Mouse (Mus musculus): Measurements from ENCODE around the gene Megf11. TPM values are rescaled to one million over a fixed set of nuclear protein-coding genes. Genes with fewer than 3 reads are reported as not detected.

The Megf11 gene
- total RNA-seq, 2 experiments from 2014 or later = 0.96 to 2.0 TPM

DNA sequence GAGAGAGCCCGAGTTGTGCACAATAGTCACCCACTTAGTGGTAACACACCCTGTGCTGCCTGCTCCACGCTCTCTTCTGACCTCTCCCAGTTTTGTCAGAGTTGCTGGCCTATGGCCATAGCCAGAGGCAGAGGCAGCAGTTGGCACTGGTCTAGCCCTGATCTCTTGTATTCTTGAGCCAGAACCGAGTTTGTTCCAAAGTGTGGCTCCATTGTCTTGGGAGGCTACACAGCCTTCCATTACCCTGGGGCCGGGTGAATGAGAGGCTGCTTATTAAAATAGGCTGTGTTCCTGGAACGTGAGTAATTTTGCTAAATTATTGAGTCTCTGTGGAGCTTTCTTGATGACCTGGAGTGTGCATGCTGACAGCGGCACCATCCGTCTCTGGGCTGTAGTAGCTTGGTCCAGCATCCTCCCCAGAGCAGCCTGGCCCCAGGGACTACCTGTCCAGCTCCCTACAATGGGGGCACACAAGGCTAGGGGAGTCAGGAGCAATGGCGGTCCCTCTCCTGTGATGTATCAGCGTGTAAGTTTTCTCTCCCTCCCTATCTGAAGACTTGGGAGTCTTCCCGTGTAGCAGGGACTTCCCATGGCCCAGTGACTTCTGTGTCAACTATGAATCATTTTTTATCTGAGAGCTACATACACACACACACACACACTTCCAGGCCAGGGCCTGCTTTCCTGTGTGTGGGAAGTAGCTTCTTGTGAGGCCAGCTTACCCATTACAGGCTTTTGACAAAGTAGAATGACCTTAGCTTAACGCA lies 121.2 kb downstream of the Megf11 start:
- intact Hi-C loops (cut with DNase I) = no loop called here
- no peak for DNase-seq (ENCODE audit: low spot score)

DNA sequence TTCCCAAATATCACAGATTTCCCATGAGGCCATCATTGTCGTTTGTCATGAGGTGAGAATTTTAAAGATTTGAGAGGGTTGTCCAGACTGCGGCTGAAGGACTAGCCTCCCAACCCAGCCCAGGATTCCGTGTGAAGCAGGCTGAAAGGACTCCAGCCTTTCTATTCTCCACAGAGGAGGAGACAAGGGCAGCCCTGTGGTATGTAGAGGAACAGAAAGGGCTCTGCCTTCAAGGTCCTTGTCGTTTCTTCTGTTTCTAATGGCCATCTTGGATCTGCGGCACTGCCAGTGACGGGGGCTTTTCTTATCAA lies 121.7 kb downstream of the Megf11 start:
- DNase-seq (ENCODE audit: low spot score) = no peak
- intact Hi-C loops (cut with DNase I) = no loop called here

DNA sequence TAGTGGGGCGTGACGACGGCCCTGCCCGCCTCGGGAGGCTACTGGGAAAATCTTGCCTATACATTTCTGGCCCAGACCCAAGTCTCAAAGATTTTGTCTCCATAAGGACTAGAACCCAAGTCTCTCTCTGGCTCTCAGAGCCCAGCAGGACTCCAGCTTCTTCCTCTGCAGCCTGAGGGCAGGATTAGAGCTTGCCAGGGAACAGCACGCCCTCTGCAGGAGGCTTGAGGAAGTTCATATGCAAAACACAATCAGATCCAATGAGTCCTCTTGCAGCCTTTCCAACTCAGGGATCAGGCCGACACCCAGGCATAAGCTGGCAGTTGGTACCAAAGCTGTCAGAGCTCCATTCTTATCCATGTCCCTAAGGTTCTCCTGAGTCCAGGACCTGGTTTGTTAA lies 122.6 kb downstream of the Megf11 start:
- DNase-seq (ENCODE audit: low spot score) = no peak
- intact Hi-C loops (cut with DNase I) = no loop called here

DNA sequence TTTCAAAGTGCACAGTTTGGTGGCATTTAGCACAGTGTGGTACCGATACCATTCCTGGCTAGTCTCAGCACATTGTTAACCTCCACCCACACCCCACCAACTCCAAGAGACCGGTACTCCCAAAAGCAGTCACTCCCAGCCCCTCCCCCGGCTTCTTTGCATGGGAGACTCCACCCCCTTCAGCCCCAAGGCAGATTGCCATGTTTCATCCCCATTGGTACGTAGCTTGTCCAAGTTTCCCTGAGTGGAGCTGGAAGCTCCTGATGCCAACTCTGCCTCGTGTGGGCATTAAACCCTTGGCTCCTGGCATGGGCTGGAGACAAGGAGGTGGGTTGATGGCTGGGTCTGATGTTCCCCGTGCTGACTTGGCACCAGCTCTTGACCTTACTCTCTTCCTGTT lies 129.4 kb downstream of the Megf11 start:
- DNase-seq (ENCODE audit: low spot score) = no peak
- intact Hi-C loops (cut with DNase I) = no loop called here

DNA sequence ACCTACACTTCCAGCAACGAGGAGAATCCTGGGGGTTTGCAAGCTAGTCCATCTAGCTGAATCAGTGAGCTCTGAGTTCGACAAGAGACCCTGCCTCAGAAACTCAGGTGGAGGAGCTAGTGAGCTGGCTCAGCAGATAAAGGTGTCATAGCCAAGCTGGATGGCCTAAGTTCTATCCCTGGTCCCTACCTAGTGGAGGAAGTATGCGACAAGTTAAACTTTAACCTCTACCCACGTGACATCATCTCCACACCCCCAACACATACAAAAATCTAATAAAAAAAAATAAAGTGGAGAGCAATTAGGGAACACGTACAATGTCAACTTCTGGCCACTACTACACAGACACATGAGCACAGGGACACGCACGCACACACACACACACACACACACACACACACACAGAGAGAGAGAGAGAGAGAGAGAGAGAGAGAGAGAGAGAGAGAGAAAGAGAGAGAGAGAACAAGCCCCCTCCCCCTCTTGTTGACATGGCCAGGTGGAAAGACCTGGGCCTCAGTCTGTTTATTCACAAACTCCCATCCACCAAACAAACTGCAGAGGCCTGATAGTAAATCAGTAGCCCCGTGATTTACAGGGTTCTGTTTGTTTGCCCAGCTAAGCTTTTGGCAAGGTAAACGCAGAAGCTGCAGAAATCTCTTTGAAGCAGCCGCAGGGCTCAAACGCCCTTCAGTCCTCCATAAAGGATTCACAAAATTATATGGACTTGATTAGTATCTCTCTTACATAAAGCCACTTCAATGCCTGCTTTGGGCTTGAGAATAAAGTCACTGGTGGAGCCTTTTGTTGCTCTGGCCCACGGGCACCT lies 134.7 kb downstream of the Megf11 start:
- intact Hi-C loops (cut with DNase I) = no loop called here
- no peak for DNase-seq (ENCODE audit: low spot score)

DNA sequence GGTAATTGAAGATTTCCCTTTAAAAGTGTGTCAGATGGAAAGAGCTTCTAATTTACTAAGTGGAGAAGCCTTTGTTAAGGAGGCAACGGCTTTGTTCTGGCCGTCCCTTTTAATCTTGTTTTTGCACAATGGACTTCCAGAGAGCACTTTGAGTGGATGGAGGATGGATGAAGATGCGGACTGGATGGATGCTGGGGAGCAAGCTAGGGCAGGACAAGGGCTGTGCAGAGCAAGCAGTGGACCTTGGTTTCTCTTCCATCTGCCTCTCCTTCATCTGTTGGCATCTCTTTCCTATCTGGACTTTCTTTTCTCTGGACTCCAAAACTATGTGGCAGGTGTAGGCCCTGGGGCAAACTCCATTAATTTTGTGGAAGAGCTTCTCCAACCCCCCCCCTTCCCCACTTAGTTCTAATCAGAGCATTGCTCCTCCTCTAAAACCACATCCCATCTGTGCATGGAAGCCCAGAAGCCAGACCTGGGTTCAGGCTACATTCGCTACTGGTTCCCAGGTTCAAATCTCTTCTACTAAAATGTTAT lies 135.4 kb downstream of the Megf11 start:
- no peak for DNase-seq (ENCODE audit: low spot score)
- intact Hi-C loops (cut with DNase I) = no loop called here

DNA sequence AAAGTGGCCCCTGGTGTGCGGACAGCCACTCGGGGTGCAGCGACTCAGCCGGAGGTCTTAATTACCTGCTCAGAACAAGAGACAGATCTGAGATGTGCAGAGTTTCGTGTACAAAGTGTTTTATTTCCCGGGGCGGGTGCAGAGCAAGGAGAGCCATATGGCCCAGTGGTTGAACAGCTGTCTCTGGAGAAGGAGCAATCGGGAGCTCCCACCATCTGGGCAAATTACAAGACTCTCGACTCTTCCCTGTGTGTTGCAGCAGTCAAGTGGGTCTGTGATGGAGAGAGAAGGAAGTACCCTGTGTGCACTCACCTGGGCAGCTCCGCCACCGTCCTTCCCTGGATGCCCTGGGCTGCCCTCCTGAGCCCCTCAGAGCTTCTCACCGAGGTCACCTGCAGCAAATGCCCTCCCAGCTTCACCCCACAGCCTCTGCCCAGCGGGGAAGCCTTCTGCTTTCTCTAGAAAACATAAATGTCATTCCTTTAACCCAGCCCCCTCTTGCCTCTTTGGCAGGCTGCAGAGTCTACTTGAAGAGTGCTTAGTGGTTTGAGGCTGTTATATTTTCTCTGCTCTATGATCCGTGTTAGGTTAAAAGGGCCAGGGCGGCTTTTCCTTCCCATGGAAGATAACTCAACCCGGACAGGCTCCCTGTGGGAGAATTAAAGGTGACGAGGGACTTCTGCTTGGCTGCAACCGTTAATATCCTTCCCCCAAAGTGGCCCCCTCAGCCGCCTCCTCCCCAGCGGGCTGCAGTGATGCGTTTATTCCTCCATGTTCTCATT lies 138.0 kb downstream of the Megf11 start:
- intact Hi-C loops (cut with DNase I) = no loop called here

DNA sequence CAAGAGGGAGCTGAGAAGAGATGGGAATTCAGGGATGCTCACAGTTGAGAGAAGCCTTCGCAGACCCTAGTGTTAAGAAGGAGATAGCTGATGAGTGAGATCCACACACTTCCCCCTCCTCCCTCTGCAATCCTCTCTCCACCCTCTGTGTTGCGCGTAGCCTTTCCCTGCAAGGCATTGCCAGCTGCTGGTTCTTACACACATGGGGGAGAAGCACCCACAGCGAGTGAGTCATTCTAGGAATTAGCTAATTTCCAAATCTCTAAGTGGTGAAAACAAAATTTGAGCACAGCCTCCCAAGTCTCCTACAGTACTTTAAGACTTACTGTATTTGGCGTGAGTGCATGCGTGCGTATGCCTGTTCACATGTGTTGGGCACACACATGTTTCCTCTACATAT lies 142.6 kb downstream of the Megf11 start:
- intact Hi-C loops (cut with DNase I) = no loop called here
- DNase-seq (ENCODE audit: low spot score) = no peak

More for the DNA sequence above, 138.0 kb downstream of the Megf11 start:
- no peak for DNase-seq (ENCODE audit: low spot score)

DNA sequence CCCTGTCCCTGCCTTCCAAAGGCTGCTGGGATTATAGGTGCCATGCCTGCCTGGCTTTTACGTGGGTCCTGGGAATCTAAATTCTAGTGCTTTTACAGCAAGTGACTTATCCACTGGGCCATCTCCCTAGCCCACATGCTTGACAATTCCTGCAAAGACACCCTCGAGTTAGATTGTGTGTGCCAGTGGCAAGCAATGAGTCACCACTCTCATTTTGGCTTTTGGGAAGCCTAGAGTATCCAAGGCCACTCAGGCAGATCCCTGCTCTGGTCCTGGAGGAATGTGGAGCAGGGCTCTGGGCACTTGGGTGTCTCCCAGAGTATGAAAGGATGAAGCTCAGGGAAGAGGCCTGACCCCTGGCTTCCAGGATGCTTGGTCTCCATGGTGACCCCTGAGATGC lies 143.2 kb downstream of the Megf11 start:
- intact Hi-C loops (cut with DNase I) = no loop called here
- no peak for DNase-seq (ENCODE audit: low spot score)

DNA sequence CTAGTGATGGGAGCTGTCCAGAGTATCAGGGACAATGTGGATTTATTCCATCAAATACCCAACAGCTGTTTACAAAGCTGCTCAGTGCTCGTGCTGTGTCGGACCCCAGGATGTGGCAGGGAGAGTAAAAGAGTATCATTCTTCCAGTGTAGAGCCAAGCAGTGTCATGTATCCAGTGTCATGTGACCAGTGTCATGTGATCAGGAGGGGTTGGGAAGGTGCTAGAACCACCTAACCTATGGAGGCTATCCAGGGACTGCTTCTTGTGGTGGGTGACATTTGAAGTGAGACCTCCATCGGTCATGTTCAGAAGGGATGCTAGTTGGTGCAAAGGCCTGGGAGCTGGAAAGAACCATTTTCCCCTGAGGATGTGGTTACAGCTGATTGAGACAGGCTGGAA lies 146.5 kb downstream of the Megf11 start:
- intact Hi-C loops (cut with DNase I) = no loop called here
- no peak for DNase-seq (ENCODE audit: low spot score)

DNA sequence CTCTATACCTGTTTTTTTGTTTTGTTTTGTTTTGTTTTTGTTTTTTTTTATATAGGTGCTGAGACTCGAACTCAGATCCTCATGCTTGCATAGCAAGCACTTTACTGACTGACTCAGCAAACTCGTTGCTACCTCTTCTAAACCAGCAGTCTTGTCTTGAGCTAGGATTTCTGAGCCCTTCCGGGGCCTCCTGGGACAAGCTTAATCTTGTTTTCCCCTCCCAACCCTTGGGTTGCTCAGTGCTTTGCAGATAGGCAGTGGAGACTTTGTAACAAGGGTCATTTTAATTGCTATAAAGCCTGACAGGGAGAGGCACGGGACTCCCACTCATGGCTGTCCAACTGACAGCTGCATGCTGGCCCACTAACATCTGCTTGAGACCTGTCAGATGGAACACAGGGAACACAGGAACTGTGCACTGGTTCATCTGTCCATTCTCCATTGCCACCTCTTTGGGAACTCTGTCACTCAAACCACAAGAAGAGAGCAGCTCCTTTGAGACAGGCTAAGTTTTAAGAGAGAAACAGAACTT lies 147.4 kb downstream of the Megf11 start:
- intact Hi-C loops (cut with DNase I) = no loop called here
- no peak for DNase-seq (ENCODE audit: low spot score)

DNA sequence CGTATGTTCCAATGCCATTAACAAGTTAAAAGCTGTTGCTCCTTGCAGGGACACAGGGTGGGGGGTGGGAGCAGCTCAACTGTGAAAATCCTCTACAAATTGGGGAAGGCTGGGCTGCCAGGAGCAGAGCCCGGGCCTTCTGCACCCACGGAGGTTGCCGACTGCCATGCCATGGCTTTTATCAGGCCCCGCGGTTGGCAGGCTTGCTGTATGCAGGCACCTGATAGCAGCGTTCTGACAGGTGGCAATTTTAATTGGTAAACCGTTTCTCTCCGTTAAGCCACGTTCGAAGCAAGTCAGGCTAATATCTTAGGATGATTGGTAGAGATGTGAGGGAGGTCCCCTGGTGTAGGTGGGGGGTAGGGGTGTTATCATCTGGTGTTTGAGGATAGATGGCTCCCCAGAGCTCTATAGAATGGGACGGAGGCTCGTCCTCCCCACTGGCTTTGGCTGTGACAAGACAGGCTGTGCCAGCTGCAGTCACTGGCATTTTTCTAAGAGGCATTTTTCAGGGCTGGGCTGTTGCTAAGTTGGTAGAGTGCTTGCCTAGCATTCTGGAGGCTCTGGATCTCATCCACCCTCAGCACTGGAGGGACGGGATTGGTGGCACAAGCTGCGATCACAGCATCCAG lies 148.2 kb downstream of the Megf11 start:
- no peak for DNase-seq (ENCODE audit: low spot score)
- intact Hi-C loops (cut with DNase I) = no loop called here

DNA sequence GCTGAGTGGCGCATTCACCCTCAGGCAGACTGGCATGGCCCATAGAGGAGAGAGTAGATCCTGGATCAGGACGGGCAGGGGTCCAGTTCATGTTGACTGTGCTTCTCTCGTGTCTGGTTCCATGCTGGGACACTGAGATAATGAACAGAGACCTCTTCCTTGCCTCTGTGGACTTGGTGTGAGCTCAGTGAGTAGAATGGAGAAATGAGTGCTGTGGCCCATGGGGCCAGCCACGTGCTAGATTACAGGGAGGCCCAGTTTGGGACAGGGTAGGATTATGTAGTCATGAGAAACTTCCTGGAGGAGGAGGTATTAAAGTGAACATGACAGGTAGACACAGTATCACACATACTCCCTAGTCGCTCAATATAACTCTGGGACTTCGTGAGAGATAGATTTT lies 148.9 kb downstream of the Megf11 start:
- intact Hi-C loops (cut with DNase I) = no loop called here
- DNase-seq (ENCODE audit: low spot score) = no peak

DNA sequence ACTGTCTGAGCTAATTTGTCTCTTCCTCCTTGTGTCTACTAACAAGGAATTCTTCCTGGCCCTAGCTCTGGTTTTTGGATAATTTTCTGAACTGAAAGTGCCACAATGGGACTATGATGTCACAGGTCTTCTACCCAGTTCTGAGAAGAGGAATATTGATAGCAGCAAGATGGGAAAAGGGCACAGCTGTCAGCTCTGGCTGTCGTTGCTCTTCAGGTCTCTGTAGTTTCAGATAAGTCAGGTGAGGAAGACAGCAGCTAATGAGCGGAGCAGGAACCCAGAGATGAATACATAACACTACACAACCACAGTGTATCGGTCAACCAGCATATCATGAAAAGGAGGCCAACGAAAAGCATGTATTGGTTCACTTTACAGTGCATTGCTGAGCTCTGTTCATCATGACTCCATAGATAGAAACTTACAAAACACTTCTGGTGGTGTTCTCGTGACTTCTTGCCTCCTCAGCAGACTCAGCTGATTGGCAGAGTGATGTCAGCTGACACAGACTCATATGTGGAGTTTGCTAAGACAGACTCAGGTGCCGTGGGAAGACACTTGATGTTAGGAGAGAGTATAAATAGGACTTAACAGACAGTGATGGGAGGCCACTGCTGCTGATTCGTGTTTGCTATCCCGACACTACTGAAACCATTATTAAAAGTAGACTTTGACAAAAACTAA lies 149.6 kb downstream of the Megf11 start:
- DNase-seq (ENCODE audit: low spot score) = no peak
- intact Hi-C loops (cut with DNase I) = no loop called here

DNA sequence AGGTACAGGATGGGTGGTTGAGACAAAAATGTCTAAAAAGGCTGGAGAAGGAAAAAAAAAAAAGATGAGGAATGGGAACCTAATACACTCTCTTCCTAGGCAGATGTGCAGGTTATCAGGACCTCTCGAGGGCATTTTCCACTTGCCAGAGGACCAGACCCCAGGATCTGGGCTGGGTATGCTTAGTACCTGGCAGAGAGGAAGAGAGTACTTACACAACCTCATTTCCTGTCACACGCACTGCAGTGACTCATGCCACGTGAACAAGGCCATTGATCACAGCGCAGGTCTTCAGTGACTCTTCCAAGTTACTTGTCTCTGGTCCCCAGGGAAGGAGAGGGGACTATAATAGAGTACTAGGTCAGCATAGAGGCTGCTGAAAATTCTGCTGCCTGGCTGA lies 152.4 kb downstream of the Megf11 start:
- no peak for DNase-seq (ENCODE audit: low spot score)
- intact Hi-C loops (cut with DNase I) = no loop called here

DNA sequence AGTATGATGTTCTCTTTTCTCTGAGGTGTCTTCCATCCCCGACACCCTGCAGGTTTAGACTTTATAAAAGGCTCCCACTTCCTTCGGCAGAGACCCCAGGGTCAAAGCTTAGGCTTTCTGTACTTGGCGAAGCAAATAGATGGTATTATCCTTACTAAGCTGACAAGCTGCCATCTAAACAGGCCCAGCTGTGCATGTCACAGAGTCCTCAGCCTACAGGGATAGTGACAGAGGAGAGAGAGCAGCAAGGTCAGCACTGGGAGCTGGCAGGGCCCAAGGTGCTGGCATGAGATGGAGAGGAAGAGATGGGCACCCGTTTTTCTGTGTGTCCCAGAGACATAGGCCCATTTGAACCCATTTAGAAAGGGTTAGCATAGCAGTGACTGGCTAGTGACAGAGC lies 156.8 kb downstream of the Megf11 start:
- intact Hi-C loops (cut with DNase I) = no loop called here
- no peak for DNase-seq (ENCODE audit: low spot score)

DNA sequence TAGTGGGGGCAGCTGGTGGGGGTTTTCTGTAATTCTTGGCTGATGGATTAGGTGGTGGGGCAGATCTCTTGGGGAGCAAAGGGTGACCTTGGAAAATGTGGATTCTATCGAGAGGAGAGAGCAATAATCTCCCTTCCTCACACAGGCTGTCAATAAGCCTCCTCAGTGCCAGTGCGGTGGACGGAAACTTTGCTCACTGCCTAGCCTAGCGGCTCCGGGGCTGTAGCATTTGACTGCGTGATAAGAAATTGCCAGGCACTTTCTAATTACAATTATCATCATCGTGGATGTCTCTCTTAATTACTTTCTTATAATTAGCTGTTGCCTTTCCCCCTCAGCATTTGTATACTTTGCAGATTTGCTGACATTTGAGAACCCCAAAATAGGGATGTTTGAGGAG lies 157.7 kb downstream of the Megf11 start:
- intact Hi-C loops (cut with DNase I) = no loop called here
- DNase-seq (ENCODE audit: low spot score) = no peak

DNA sequence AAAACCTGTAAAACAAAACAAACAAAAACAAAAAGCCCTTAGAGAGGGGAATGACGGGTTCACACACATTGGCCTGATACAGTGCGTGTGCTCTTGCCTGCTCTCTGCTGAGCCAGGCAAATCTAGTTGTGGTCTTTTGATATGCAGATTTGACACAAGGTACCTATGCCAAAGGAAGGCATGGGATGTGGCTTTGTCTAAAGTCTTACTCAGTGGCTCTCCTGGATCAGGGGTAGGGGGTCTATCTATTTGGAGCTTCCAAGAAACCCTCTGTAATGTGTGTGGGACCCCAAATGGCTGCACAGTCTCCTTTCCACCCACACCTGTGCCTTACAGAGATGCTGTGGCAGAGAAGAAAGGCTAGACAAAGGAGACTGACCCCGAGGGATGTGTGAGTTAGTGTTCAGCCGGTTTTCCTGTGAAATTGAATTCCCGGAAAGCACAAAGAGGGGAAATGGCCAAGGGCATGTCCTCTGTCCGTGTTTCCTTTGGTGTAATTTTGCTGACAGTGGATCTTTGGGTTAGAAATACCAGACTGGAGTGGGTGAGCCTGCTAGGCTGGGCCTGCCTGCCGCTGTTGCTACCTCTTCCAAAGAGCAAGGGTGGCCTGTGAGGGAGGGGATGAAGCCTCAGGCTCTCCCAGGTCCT lies 161.0 kb downstream of the Megf11 start:
- DNase-seq (ENCODE audit: low spot score) = no peak
- intact Hi-C loops (cut with DNase I) = no loop called here

DNA sequence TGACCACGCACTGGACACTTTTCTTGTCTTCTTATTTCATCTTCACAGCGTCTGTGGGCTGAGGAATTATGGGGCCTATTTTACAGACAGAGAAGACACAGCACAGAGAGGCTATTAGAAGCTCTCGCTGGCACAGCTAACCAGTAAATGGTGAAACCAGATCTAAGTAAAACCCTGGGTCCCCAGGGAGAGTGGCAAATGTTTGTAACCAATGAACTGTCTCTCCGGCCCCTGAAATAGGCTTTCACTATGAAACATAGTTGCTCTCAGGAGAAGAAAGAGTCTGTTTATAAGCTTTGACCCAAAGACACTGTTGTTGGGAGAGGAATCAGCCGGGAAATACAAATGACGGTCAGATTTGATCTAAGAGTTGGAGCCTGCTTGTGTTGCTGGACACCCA lies 162.9 kb downstream of the Megf11 start:
- no peak for DNase-seq (ENCODE audit: low spot score)

More for the DNA sequence above, 162.9 kb downstream of the Megf11 start:
- intact Hi-C loops (cut with DNase I) = no loop called here

All from heart, postnatal 25 days (tissue).